Mouse (Mus musculus): ENCODE results near the gene 1700003F12Rik.

DNA sequence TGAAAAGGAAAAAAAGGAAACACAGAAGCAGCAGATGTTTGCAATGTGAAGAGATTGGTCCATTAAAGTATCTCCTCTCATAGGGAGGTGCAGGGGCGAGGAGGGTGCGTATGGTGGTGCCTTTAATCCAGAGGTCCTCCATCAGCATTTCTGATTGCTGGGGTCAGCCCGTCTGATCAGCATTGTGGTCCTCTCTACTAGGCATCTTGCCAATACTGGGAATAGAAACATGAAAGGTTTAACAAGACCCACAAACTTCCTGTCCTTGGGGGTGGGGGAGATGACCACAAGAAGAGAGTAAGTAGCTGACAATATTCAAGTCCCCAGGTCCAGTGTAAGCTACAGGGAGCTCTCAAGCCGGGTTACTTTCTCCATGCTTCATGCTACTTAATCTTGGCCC is 23.8 kb downstream of the 1700003F12Rik start:
- TF ChIP-seq CTCF (IDR thresholded peaks at IDR 0.05; ENCODE audit: borderline replicate concordance, control insufficient read depth, extremely low read depth, insufficient read depth, low read length, poor library complexity) (no peak), POLR2A (IDR thresholded peaks at IDR 0.05; ENCODE audit: control insufficient read depth, extremely low read depth, insufficient read depth, low read length, poor library complexity) (no peak)
